Mouse (Mus musculus) limb, embryonic 10.5 days (tissue): ENCODE results near the gene Iqschfp. TPM values are rescaled to one million over a fixed set of nuclear protein-coding genes. Genes with fewer than 3 reads are reported as not detected.

Experiments used
- DNase-seq: peaks from one replicate; pipeline ENCODE4 v3.0.0-alpha.2; 2017; ENCODE audit warnings: low spot score
- H3K27ac ChIP-seq: fragments of 300-500 bp; sonication (generic); 2 replicates; pipeline ENCODE4 v1.5.1; 2016; ENCODE audit warnings: mild to moderate bottlenecking
- H3K27me3 ChIP-seq: fragments of 300-500 bp; sonication (generic); 2 replicates; pipeline ENCODE4 v1.6.1; 2016; ENCODE audit warnings: low read depth, mild to moderate bottlenecking; ENCODE audit not compliant: poor library complexity, severe bottlenecking
- H3K36me3 ChIP-seq: fragments of 300-500 bp; sonication (generic); 2 replicates; pipeline ENCODE4 v1.6.1; 2016; ENCODE audit warnings: mild to moderate bottlenecking, moderate library complexity
- H3K4me1 ChIP-seq: fragments of 300-500 bp; sonication (generic); 2 replicates; pipeline ENCODE4 v1.6.1; 2016
- H3K4me3 ChIP-seq: fragments of 300-500 bp; sonication (generic); 2 replicates; pipeline ENCODE4 v1.5.1; 2016; ENCODE audit warnings: mild to moderate bottlenecking, moderate library complexity
- H3K9me3 ChIP-seq: fragments of 300-500 bp; sonication (generic); replicated peaks from 2 replicates; pipeline ENCODE4 v1.6.1; 2016; ENCODE audit warnings: mild to moderate bottlenecking
- WGBS: fragments of 180-500 bp; shearing (Covaris S2); methylation state at CpG from one replicate; pipeline ENCODE4 v1.1.7; 2016; 5-methylcytosine and 5-hydroxymethylcytosine counted together
- polyA plus RNA-seq: library from polyadenylated mRNA; unstranded; fragments of >200 nt; fragmentation: Nextera tagmentation; extraction: Ambion mirVana; gene quantifications from 2 replicates; pipeline ENCODE4 v1.2.1, GENCODE M21; 2016

Gene Iqschfp
- polyA plus RNA-seq, 1 experiment from 2014 or later, result not detected

DNA sequence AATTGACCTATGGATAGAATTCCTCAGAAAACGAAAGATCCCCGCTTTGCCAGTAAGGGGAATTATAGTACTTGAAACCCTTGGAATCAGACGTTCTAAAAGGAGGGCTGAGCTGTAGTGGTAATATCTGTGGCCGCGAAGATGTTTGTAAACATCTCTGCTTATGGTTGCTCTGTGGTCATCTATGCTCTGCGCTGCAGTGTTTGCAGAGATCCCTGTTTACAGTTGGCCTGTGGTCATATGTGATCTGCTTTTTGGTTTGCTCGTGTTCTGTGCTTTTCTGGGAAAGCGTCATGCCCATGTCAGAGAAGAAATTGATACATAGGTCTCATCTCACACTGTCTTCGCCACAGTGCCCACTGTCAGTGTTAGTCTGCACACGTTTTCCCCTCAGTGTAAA lies 700.5 kb downstream of the Iqschfp start:
- H3K36me3 ChIP-seq, result peaks cover 3% of the 10 kb centered on the region; the same call in 1 of the 2 replicates
- peaks cover 71% of the 10 kb centered on the region for H3K4me1 ChIP-seq
- 82% methylated on average over 10 of the region's 10 CpGs for WGBS
- no peaks in the 10 kb centered on the region for H3K27me3 ChIP-seq
- no peak overlapping the region for H3K4me3 ChIP-seq
- H3K9me3 ChIP-seq, result no peaks in the 10 kb centered on the region
- no peak for DNase-seq
- no peak overlapping the region for H3K27ac ChIP-seq

DNA sequence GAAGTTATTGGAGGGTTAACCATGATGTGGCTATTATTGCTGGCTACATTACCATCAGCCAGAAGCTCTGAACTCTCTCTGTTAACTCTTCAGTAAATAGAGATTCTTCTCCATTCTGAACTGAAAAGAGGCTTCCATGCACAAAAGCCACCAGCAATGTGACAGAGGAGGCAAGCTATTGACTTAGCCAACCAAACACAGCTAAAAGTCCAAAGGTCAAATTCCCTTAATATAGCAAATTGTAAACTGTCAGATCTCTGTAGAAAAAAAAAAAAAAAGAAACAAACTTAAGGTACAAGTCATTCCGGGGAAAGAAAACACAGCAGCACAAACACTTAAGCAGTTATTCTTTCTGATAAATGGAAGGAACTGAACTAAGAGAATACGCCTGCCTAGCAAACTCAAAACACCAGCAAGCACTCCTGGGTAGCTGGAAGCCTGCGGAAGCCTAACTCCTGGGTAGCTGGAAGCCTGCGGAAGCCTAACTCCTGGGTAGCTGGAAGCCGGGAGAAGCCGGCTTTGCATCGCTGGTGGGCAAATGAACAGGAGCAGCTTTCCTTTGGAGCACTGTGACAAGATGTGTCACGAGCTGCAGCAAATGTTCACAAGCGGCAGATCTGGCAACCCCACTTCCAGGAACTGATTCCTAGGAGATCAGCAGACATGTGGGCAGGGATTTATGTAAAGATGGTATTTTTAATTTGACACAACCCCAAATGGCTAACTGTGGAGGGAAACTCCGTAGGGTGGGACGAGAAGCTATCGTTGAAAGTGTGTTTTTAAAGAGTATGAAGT lies 701.2 kb downstream of the Iqschfp start:
- H3K4me3 ChIP-seq, result no peak overlapping the region
- DNase-seq, result no peak
- peak overlapping the region; percentile 36; the same call in 1 of the 2 replicates for H3K27ac ChIP-seq
- peaks cover 64% of the 10 kb centered on the region for H3K4me1 ChIP-seq
- no peaks in the 10 kb centered on the region for H3K9me3 ChIP-seq
- no peaks in the 10 kb centered on the region for H3K27me3 ChIP-seq
- H3K36me3 ChIP-seq, result peaks cover 3% of the 10 kb centered on the region; the same call in 1 of the 2 replicates
- WGBS, result 83% methylated on average over 12 of the region's 12 CpGs

DNA sequence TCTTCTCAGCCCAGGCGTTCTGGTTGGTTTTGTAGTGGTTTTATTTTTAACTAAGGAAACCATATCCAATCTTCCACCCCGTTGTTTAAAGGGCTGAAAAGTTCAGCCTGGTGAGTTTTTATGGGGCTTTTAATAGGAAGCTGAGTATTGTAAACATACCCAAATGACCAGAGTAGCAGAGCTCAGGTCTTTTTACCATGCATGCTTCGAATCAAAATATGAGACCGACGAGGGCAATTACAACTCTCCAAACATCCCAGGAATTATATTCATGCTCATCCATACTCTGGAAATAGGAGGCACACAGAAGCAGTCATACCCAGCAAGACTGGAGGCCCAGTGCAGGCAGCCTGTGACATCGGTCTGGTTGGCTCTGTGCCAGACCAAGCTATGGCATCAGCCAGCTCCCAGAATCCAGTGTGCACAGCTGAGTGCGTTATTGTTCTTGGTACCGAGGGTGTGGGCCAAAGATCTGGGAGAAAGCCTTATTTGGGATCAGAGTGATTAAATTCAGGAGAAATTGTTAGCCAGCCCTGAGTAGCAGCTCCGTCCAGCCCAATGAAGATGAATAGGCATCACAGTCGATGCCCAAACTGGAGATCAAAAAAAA lies 703.4 kb downstream of the Iqschfp start:
- Histone ChIP-seq H3K27ac (peak overlapping the region; percentile 58; the same call in 1 of the 2 replicates), H3K4me3 (no peak overlapping the region), H3K36me3 (peaks cover 3% of the 10 kb centered on the region; the same call in 1 of the 2 replicates), H3K9me3 (no peaks in the 10 kb centered on the region), H3K4me1 (peaks cover 43% of the 10 kb centered on the region), H3K27me3 (no peaks in the 10 kb centered on the region)
- WGBS, result 87% methylated on average over 10 of the region's 10 CpGs
- no peak for DNase-seq

DNA sequence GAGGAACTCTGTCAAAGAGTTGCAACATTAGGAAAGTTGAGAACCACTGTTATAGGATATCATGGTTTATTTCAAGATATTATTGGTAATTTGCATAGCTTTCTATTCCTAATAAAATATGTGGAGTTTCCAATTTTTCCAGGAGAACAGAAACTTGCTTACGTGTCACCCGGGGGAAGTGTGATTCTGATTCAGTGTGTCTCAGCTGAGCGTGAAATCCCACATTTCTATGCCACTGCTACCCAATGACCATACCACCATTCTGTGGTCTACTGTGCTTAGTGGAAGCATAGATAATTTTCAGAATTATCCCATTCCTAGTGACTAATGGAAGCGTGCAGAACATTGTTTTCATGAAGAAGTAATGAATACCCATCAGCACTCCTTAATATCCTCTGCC lies 704.9 kb downstream of the Iqschfp start:
- Histone ChIP-seq H3K27ac (no peak overlapping the region), H3K36me3 (peaks cover 3% of the 10 kb centered on the region; the same call in 1 of the 2 replicates), H3K9me3 (no peaks in the 10 kb centered on the region), H3K27me3 (no peaks in the 10 kb centered on the region), H3K4me3 (no peak overlapping the region), H3K4me1 (peaks cover 28% of the 10 kb centered on the region)
- WGBS, result 96% methylated on average over 4 of the region's 4 CpGs
- no peak for DNase-seq

DNA sequence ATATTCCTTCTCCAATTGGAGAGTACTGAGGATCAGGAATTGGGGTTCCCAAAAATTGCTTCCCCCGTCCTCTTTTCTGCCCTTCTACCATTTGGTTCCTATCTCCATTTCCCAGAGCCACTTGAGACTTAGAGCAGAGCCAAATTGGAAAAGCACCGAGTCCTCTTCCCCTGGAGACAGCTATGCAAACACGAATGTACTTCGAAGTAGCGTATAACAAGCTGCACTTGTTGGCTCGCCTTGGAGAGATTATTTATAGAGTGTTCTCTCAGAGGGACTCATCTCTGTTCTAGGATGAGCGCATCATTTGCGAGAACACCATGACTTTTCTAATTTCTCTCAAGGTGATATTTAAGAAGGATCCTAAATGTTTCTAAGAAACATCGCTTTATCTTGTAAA lies 710.9 kb downstream of the Iqschfp start:
- H3K36me3 ChIP-seq, result no peaks in the 10 kb centered on the region
- no peaks in the 10 kb centered on the region for H3K9me3 ChIP-seq
- no peak overlapping the region for H3K4me3 ChIP-seq
- no peaks in the 10 kb centered on the region; the same call in 1 of the 2 replicates for H3K4me1 ChIP-seq
- WGBS, result 93% methylated on average over 9 of the region's 9 CpGs
- no peaks in the 10 kb centered on the region for H3K27me3 ChIP-seq
- H3K27ac ChIP-seq, result no peak overlapping the region
- DNase-seq, result no peak

DNA sequence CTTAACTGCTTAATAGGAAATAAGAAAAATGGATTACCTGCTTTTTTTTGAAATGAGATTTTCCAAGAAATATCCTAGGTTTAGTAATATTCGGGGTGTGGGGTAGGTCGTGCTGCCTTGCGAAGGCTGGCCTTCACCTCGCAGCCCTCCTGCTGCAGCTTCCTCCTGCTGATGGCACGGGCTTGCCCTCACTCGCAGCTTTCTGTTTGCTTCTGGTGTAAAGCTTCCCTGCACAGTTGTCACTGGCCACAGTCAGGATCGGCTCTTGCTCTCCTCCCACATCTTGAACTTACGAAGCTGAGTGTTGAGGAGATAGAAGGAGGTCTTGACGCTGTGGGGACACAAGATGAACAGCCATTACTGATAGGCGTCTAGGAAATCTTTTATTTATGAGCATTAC lies 712.4 kb downstream of the Iqschfp start:
- Histone ChIP-seq H3K27me3 (no peaks in the 10 kb centered on the region), H3K4me1 (no peaks in the 10 kb centered on the region; the same call in 1 of the 2 replicates), H3K4me3 (no peak overlapping the region), H3K36me3 (no peaks in the 10 kb centered on the region), H3K9me3 (no peaks in the 10 kb centered on the region), H3K27ac (no peak overlapping the region)
- no peak for DNase-seq
- WGBS, result 81% methylated on average over 10 of the region's 10 CpGs

DNA sequence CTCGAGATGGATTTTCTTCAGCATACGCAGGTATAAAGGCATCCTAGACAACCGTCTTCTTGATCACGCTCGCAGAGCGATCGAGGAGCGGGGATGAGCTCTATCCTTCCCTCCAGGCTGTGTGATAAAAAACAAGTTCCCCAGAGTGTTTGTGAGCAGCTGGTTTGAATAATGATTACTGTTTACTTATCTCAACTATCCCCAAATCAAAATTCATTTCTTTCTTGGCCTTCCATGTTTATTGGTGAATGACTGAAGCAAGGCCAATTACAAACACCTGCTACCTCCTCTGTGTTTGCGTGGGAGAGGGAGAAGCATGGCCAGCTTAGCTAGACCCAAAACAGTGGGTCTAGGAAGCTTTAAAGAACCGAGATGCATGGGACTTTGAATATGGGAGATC lies 712.9 kb downstream of the Iqschfp start:
- WGBS, result 91% methylated on average over 10 of the region's 10 CpGs
- Histone ChIP-seq H3K4me3 (no peak overlapping the region), H3K27me3 (no peaks in the 10 kb centered on the region), H3K27ac (no peak overlapping the region), H3K9me3 (no peaks in the 10 kb centered on the region), H3K4me1 (peaks cover under 1% of the 10 kb centered on the region; the same call in 1 of the 2 replicates), H3K36me3 (no peaks in the 10 kb centered on the region)
- no peak for DNase-seq

DNA sequence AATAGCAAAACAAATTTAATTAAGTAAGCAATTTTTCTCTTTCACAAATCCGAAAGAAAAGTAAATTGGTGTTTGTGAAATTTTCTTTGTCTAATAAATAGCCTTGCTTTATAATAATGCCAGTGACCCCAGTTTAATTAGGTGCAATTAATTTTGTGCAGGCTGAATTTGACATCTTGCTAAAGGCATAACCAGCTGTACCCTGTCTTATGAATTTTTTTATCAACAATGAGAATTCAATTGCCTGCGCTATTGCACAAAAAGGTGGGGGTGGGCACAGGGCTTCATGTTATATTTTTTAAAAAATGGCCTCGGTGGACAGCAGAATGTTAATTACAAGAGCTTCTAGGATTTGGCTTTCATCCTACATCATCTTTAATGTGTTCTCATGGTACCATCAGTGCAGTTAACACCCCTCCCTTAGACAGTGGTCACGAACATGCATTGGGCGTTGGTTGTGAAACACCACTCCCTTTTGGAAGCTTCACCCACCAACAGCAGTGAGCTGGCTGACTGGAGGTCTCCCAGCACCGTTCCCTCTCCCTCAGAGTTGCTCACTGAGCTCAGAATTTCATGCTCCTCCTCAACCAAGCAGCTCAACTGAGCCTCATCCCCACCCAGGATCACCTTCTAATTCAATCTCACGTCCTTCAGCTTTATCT lies 714.0 kb downstream of the Iqschfp start:
- H3K4me1 ChIP-seq, result peaks cover 3% of the 10 kb centered on the region; the same call in 1 of the 2 replicates
- H3K27me3 ChIP-seq, result no peaks in the 10 kb centered on the region
- WGBS, result 90% methylated on average over 7 of the region's 7 CpGs
- H3K27ac ChIP-seq, result no peak overlapping the region
- no peak overlapping the region for H3K4me3 ChIP-seq
- no peak for DNase-seq
- H3K9me3 ChIP-seq, result no peaks in the 10 kb centered on the region
- H3K36me3 ChIP-seq, result no peaks in the 10 kb centered on the region

DNA sequence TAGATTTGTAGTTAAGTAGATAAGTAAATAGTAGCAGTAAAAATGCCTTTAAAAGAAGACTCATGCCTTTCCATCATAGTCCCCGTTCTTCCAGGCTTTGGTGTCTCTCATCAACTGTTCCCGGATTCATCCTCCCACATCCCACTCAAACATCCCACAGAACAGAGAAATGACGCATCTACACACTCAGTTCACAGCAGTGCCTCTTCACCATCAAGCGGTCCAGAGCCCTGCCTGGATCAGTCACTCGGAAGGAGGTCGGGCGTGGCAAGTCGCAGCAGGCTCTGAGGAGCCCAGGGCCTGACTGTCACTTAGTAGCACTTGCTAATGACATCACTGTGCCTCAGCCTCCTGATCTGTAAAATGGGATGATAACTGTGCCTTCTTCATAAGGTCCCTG lies 714.7 kb downstream of the Iqschfp start:
- Histone ChIP-seq H3K27me3 (no peaks in the 10 kb centered on the region), H3K27ac (no peak overlapping the region), H3K4me1 (peaks cover 3% of the 10 kb centered on the region; the same call in 1 of the 2 replicates), H3K9me3 (no peaks in the 10 kb centered on the region), H3K4me3 (no peak overlapping the region), H3K36me3 (no peaks in the 10 kb centered on the region)
- 98% methylated on average over 8 of the region's 8 CpGs for WGBS
- no peak for DNase-seq

DNA sequence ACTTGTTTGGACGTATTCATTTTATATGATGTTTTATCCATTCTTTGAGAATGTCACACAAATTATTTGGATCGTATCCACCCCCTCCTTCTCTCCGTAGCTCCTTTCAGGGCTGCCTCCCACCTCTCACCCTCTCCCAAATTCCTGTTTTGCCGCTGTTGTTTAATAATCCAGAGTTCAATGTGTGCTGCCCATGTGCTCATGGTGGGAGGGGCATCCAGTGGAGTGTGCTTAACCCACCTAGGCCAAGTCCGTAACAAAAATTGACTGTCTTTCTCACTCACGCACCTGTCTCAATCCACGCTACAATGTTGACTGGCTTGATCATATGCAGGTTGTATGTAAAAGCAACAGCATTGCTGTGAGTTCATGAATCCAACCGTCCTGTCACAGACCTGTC lies 715.3 kb downstream of the Iqschfp start:
- H3K9me3 ChIP-seq, result no peaks in the 10 kb centered on the region
- H3K27ac ChIP-seq, result no peak overlapping the region
- H3K4me1 ChIP-seq, result peaks cover 3% of the 10 kb centered on the region; the same call in 1 of the 2 replicates
- H3K36me3 ChIP-seq, result no peaks in the 10 kb centered on the region
- 96% methylated on average over 8 of the region's 8 CpGs for WGBS
- no peak for DNase-seq
- no peak overlapping the region for H3K4me3 ChIP-seq
- H3K27me3 ChIP-seq, result no peaks in the 10 kb centered on the region

DNA sequence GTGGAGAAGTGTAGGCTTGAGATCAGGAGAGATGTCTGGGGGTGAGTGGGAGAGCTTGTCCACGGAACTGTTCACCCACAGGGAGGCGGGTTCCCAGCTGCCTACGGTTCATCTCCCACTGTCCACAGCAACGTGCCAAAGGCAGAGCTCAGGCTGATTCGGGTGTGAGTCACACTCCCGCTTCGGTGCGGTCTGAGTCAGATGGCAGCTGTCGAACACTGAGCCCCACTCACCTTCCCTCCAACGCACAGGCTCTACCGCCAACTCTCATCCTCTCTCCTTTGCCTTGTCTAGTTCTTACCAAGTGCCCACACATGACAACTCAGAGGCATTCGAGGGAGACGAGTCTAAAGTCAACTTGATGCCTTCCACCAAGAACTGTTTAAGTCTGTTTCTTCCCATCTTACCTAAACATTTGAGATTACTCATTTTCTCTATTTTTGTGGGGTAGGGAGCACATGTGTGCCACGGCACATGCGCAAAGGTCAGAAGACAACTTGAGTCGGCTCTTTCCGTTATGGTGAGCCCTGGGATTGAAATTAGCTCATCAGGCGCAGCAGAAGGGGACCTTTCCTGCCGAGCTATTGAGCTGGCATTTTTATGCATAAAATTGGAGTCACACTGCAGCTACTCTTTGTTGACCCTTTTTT lies 716.9 kb downstream of the Iqschfp start:
- no peaks in the 10 kb centered on the region for H3K36me3 ChIP-seq
- no peak for DNase-seq
- 0 out of 2 replicates have a peak overlapping the region, but pooled peaks have one; percentile 30 for H3K27ac ChIP-seq
- no peak overlapping the region for H3K4me3 ChIP-seq
- WGBS, result 93% methylated on average over 19 of the region's 19 CpGs
- no peaks in the 10 kb centered on the region for H3K27me3 ChIP-seq
- H3K9me3 ChIP-seq, result no peaks in the 10 kb centered on the region
- H3K4me1 ChIP-seq, result peaks cover 3% of the 10 kb centered on the region; the same call in 1 of the 2 replicates

DNA sequence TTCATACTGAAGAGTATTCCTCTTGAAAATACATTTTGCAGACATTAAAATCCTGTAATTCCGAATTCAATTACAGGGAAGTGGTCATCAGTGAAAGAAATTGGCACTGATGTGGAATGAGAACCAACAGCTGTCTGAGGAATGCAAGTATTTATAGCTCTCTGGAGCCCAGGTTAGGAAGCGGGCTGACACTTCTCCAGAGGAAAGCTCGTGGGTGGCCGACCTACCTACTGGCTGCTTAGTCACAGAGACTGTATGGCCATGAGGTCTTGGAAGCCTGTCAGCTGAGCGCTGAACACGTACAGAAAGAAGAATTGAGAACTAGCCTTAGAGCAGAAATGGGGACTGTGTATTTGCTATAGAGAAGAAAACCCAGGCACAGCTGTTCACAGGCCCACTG lies 718.0 kb downstream of the Iqschfp start:
- no peak overlapping the region for H3K4me3 ChIP-seq
- no peaks in the 10 kb centered on the region for H3K27me3 ChIP-seq
- 80% methylated on average over 6 of the region's 6 CpGs for WGBS
- no peak overlapping the region for H3K27ac ChIP-seq
- H3K4me1 ChIP-seq, result peaks cover 3% of the 10 kb centered on the region; the same call in 1 of the 2 replicates
- H3K9me3 ChIP-seq, result no peaks in the 10 kb centered on the region
- no peak for DNase-seq
- H3K36me3 ChIP-seq, result no peaks in the 10 kb centered on the region
